Mouse (Mus musculus): ENCODE data around the gene Crybb2. TPM values are rescaled to one million over a fixed set of nuclear protein-coding genes. Genes with fewer than 3 reads are reported as not detected.

Gene Crybb2
- polyA plus RNA-seq, 1 experiment from 2014 or later, result not detected

- WGBS, result 58% methylated on average over 15 of the region's 15 CpGs
- peaks cover 9% of the 10 kb centered on the region; the same call in 1 of the 2 replicates for H3K4me1 ChIP-seq (replicated peaks; ENCODE audit: insufficient read depth, low read length)
- no peaks in the 10 kb centered on the region for H3K27me3 ChIP-seq (ENCODE audit: insufficient read depth, low read length)
- no peaks in the 10 kb centered on the region for H3K9me3 ChIP-seq (replicated peaks; ENCODE audit: low read length)
- DNase-seq (ENCODE audit: low spot score) (no peak), ATAC-seq (replicated peaks; ENCODE audit: low FRiP score, low read depth) (no peak)
- no peak overlapping the region for H3K4me2 ChIP-seq (ENCODE audit: low read length)
- H3K27ac ChIP-seq, result no peak overlapping the region
- H3K9ac ChIP-seq (ENCODE audit: low read depth, low read length), result no peak overlapping the region
- no peak overlapping the region for H3K4me3 ChIP-seq (replicated peaks; ENCODE audit: low read depth, low read length)
- H3K36me3 ChIP-seq (ENCODE audit: insufficient read depth, low read length), result no peaks in the 10 kb centered on the region
- no peak for TF ChIP-seq CTCF (IDR thresholded peaks at IDR 0.05; ENCODE audit: low read depth)
Measured at GRCm38 (mm10) chr5:113031201-113031754, 38.6 kb downstream of the Crybb2 start.

DNA sequence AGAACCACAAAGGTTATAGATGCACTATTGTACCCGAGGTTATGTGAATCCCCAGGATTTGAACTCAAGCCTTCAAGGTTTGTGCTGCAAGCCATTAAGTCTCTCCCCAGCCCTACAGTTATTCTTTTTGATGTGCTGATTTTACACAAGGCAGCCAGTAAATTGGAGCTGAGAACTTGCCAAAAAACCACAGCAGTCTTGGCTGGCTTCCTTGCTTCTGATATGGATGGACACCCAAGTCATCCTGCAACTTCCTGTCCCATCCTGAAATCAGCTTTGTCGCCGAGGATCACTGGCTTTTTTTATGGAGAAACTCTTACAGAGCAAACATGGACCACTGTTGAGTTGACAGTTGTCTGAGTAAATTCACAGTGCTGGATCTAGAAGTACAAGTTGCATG, 39.8 kb downstream of the Crybb2 start:
- no peaks in the 10 kb centered on the region for H3K27me3 ChIP-seq (ENCODE audit: insufficient read depth, low read length)
- no peak for DNase-seq (ENCODE audit: low spot score)
- ATAC-seq (replicated peaks; ENCODE audit: low FRiP score, low read depth), result no peak
- no peak overlapping the region for H3K9ac ChIP-seq (ENCODE audit: low read depth, low read length)
- no peak for TF ChIP-seq CTCF (IDR thresholded peaks at IDR 0.05; ENCODE audit: low read depth)
- no peak overlapping the region for H3K4me3 ChIP-seq (replicated peaks; ENCODE audit: low read depth, low read length)
- WGBS, result 60% methylated on average over 3 of the region's 3 CpGs
- H3K9me3 ChIP-seq (replicated peaks; ENCODE audit: low read length), result no peaks in the 10 kb centered on the region
- no peak overlapping the region for H3K27ac ChIP-seq
- peaks cover 10% of the 10 kb centered on the region; the same call in 1 of the 2 replicates for H3K4me1 ChIP-seq (replicated peaks; ENCODE audit: insufficient read depth, low read length)
- no peaks in the 10 kb centered on the region for H3K36me3 ChIP-seq (ENCODE audit: insufficient read depth, low read length)
- no peak overlapping the region for H3K4me2 ChIP-seq (ENCODE audit: low read length)

- H3K4me2 ChIP-seq (ENCODE audit: low read length), result no peak overlapping the region
- 68% methylated on average over 5 of the region's 5 CpGs for WGBS
- H3K27me3 ChIP-seq (ENCODE audit: insufficient read depth, low read length), result no peaks in the 10 kb centered on the region
- no peaks in the 10 kb centered on the region for H3K36me3 ChIP-seq (ENCODE audit: insufficient read depth, low read length)
- no peaks in the 10 kb centered on the region for H3K9me3 ChIP-seq (replicated peaks; ENCODE audit: low read length)
- no peak for DNase-seq (ENCODE audit: low spot score)
- no peak overlapping the region for H3K9ac ChIP-seq (ENCODE audit: low read depth, low read length)
- no peak overlapping the region for H3K27ac ChIP-seq
- no peak for ATAC-seq (replicated peaks; ENCODE audit: low FRiP score, low read depth)
- 0 out of 2 replicates have a peak, but pooled peaks cover 4% of the 10 kb centered on the region for H3K4me1 ChIP-seq (replicated peaks; ENCODE audit: insufficient read depth, low read length)
- H3K4me3 ChIP-seq (replicated peaks; ENCODE audit: low read depth, low read length), result no peak overlapping the region
- no peak for TF ChIP-seq CTCF (IDR thresholded peaks at IDR 0.05; ENCODE audit: low read depth)
Measured at GRCm38 (mm10) chr5:113026706-113027105, 43.2 kb downstream of the Crybb2 start.

DNA sequence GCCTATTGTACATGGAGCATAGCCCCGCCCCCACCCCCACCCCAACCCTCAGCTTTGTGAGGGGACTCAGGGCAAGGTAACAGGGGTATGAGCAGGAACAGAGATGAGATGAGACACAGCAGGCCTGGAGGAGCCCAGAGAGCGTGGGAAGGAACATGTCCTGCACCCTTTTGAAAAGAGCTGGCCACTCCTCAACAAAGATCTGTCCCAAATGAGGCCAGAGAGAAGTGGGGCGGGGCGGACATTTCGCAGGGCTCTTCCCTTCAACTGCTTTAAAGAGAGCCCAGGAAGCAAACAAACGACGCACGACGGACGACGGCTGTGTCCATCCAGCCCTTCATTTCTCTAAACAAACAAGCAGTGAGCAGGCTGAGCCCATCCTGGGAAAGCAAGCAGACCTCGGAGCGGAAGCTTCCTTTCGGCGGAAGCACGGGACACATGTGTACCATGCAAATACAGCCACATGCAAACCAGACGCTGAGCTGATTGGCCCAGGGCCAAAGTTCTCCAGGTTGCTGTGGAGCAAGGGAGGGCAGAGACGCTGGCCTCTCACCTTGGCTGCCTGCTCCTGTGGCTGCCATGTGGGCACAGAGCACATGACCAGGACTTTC, 45.7 kb downstream of the Crybb2 start:
- Histone ChIP-seq H3K27me3 (ENCODE audit: insufficient read depth, low read length) (no peaks in the 10 kb centered on the region), H3K27ac (peak overlapping the region; percentile 8; the same call in 1 of the 2 replicates), H3K9me3 (replicated peaks; ENCODE audit: low read length) (no peaks in the 10 kb centered on the region), H3K4me1 (replicated peaks; ENCODE audit: insufficient read depth, low read length) (0 out of 2 replicates have a peak, but pooled peaks cover 4% of the 10 kb centered on the region), H3K36me3 (ENCODE audit: insufficient read depth, low read length) (no peaks in the 10 kb centered on the region), H3K9ac (ENCODE audit: low read depth, low read length) (no peak overlapping the region), H3K4me2 (ENCODE audit: low read length) (peak overlapping the region; percentile 16), H3K4me3 (replicated peaks; ENCODE audit: low read depth, low read length) (no peak overlapping the region)
- 19% methylated on average over 18 of the region's 18 CpGs for WGBS
- DNase-seq (ENCODE audit: low spot score), result peak; percentile 61
- ATAC-seq (replicated peaks; ENCODE audit: low FRiP score, low read depth), result peak; percentile 59; the same call in 1 of the 2 replicates
- TF ChIP-seq CTCF (IDR thresholded peaks at IDR 0.05; ENCODE audit: low read depth), result no peak

DNA sequence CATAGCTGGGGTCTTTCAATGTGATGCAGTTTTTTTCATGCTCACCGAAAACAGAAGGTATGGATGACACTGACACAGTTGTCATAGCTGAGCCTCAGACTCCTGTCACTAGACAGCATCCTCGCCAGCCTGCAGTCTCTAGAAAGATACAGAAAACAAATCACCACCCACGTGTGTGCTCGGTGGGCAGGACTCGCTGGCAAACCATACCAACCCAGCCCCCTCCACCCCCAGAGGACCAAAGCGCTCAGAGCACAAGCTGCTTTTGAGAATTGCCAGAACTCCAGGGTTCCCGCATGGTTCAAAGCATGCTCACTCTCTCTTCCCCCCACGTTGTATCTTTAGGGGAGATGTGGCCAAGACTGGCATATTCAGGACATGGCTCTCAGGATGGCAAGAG, 51.7 kb downstream of the Crybb2 start:
- no peak overlapping the region for H3K4me2 ChIP-seq (ENCODE audit: low read length)
- H3K27ac ChIP-seq, result no peak overlapping the region
- H3K27me3 ChIP-seq (ENCODE audit: insufficient read depth, low read length), result no peaks in the 10 kb centered on the region
- WGBS, result 64% methylated on average over 8 of the region's 8 CpGs
- H3K9me3 ChIP-seq (replicated peaks; ENCODE audit: low read length), result no peaks in the 10 kb centered on the region
- no peaks in the 10 kb centered on the region for H3K36me3 ChIP-seq (ENCODE audit: insufficient read depth, low read length)
- no peak overlapping the region for H3K9ac ChIP-seq (ENCODE audit: low read depth, low read length)
- peaks cover 8% of the 10 kb centered on the region for H3K4me1 ChIP-seq (replicated peaks; ENCODE audit: insufficient read depth, low read length)
- TF ChIP-seq CTCF (IDR thresholded peaks at IDR 0.05; ENCODE audit: low read depth), result no peak
- no peak for DNase-seq (ENCODE audit: low spot score)
- H3K4me3 ChIP-seq (replicated peaks; ENCODE audit: low read depth, low read length), result no peak overlapping the region
- no peak for ATAC-seq (replicated peaks; ENCODE audit: low FRiP score, low read depth)

GRCm38 (mm10) chr5:113017004-113017403, 52.9 kb downstream of the Crybb2 start:
- Histone ChIP-seq H3K36me3 (ENCODE audit: insufficient read depth, low read length) (no peaks in the 10 kb centered on the region), H3K27ac (no peak overlapping the region), H3K27me3 (ENCODE audit: insufficient read depth, low read length) (no peaks in the 10 kb centered on the region), H3K9me3 (replicated peaks; ENCODE audit: low read length) (no peaks in the 10 kb centered on the region), H3K4me3 (replicated peaks; ENCODE audit: low read depth, low read length) (no peak overlapping the region), H3K4me2 (ENCODE audit: low read length) (no peak overlapping the region), H3K9ac (ENCODE audit: low read depth, low read length) (no peak overlapping the region), H3K4me1 (replicated peaks; ENCODE audit: insufficient read depth, low read length) (peaks cover 8% of the 10 kb centered on the region)
- no peak for ATAC-seq (replicated peaks; ENCODE audit: low FRiP score, low read depth)
- no peak for DNase-seq (ENCODE audit: low spot score)
- TF ChIP-seq CTCF (IDR thresholded peaks at IDR 0.05; ENCODE audit: low read depth), result no peak
- WGBS, result 94% methylated on average over 1 of the region's 1 CpGs
